Mouse (Mus musculus): ENCODE results near the gene Ppp1r16b.

The Ppp1r16b gene

DNA sequence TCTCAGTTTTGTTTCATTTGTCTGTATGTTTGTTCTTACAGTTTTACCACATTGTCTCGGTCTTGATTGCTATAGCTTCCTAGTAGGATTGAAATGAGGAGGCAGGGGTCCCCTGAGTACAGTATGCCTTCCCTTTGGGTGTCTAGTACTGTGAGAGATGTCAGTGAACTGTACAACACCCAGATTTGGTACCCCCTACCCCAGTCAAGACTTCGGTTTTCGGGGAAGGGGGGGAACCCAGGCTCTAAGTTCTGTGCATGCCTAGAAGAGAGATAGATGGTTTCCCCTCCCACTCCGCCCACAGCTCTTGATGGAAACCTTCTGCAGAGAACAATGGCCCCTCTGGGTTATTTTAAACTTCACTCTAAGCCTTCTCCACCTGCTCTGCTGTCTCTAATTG, at the start of gene Ppp1r16b:
Gene Ppp1r16b, plus strand, starts transcription at position 301 of the 400 bp plus-strand sequence.
- no peak for DNase-seq

- no peak for DNase-seq
Measured at GRCm38 (mm10) chr2:158615702-158616101, 49.5 kb upstream of the Ppp1r16b start.

DNA sequence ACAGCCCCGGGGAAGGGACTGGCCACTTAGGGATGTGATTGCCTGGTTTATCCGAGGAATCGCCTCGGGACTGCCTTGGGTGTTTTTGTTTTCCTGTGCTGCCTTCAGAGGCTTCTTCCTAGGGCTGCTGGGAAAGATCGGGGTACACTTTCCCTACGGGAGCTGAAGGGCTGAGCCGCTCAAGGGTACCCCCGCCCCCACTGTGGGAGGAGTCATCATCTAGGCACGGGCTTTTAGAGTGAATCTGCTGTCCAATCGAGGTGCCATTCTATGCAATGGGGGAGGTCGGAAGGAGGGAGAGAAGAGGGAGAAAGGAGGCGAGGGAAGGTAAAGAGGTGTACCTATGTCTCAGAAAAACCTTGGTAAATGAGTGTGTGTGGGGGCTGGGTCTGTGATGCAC, 48.9 kb upstream of the Ppp1r16b start:
- no peak for DNase-seq

- DNase-seq, result no peak
Measured at GRCm38 (mm10) chr2:158616790-158617189, 48.4 kb upstream of the Ppp1r16b start.

DNA sequence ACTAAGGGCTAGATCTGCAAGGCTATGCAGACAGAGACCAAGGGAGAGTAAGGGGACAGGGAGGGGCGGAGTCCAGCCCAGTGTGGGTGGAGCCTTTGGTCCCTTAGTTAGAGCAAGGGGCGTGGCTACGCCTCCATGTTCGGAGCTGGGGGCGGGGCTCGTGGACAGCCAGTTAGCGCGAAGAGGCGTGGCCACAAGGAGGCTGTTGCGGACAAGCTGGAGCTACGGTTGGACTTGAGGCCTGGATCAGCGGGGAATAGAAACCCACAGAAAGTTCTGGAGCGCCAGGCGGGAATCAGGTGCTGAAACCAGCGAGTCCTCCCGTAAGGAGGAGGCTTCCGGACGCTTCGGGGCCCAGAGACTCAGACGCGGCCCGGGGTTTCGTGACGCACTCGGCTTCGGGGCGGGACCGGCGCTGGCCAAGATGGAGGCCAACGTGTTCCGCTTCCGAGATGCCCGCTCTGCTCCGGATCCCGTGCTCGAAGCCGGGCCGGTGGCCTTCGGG, 40.4 kb upstream of the Ppp1r16b start, which contains the start of gene Actr5:
Gene Actr5, plus strand, starts transcription at position 171 of the 505 bp plus-strand sequence.
- peak; percentile 97 for DNase-seq

DNA sequence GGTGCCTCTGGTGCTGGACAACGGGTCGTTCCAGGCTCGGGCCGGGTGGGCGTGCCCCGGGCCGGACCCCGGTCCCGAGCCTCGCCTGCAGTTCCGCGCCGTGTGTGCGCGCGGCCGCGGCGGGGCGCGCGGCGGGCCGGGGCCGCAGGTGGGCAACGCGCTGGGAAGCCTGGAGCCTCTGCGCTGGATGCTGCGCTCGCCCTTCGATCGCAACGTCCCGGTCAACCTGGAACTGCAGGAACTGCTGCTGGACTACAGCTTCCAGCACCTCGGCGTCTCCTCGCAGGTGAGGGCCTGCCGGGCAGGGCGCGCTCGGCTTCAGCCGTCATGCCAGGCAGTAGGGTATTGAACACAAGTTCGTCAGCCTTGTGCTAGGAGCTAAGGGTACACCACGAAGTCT, 40.0 kb upstream of the Ppp1r16b start:
- peak; percentile 26 for DNase-seq

DNA sequence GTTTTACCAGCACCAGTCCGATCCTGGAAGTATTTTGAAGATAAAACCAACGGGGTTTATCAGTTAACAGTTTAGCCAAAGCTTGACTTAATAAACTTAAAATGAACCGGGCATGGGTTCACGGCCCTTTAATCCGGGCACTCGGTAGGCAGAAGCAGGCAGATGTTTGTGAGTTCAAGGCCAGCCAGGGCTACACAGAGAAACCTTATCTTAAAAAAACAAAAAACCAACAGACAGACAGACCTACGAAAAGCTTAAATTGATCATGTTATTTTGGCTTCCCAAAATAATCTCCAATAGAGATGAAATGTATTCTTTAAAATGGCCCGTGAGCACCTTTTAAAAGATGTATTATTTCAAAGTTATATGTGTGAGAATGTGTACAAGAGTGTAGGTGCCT, 39.5 kb upstream of the Ppp1r16b start:
- DNase-seq, result no peak

GRCm38 (mm10) chr2:158628858-158629257, 36.3 kb upstream of the Ppp1r16b start:
- DNase-seq, result no peak

- peak; percentile 41 for DNase-seq
Measured at GRCm38 (mm10) chr2:158629414-158629813, 35.8 kb upstream of the Ppp1r16b start.

DNA sequence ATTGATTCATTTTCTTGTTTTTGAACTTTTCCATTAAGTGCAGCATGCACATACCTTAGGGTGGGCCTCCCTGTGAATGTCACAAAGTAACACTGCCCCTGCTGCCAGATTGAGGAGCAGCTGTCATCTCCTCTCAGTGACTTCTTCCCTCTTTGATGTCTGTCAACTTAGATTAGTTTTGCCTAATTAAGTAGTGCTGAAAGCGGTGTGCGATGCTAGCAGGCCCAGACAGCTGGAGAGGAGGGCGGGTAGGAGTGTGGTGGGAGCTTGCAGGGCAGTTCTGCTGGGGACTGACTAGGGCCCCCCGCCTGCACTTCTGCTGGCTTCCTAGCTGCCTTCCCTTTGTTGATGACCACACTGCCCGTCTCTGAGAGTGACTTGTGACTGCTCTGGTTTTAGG, 33.3 kb upstream of the Ppp1r16b start:
- DNase-seq, result no peak

- peak; percentile 68 for DNase-seq
Measured at GRCm38 (mm10) chr2:158641869-158642268, 23.3 kb upstream of the Ppp1r16b start.

DNA sequence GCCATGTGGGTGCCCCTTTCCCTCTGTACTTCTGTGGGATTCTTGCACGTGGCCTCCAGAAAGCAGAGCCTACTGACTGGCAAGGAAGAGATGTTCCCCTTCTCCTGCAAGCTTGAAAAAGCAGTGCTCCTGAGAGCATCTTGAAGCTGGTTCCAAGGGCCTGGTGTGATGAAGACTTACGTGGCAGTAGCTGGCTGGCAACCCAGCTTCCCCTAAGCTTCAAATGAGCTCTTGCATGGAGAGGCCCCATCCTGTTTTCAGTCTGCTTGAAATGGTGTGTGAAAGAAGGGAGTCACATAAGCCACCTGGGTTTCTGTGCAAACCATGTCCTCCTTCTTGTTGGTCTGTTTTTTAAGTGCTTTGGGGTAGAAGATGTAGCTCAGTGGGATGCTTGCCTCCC, 22.6 kb upstream of the Ppp1r16b start:
- no peak for DNase-seq

- DNase-seq, result no peak
Measured at GRCm38 (mm10) chr2:158643791-158644190, 21.4 kb upstream of the Ppp1r16b start.

- no peak for DNase-seq
Measured at GRCm38 (mm10) chr2:158651159-158651908, 13.9 kb upstream of the Ppp1r16b start.

DNA sequence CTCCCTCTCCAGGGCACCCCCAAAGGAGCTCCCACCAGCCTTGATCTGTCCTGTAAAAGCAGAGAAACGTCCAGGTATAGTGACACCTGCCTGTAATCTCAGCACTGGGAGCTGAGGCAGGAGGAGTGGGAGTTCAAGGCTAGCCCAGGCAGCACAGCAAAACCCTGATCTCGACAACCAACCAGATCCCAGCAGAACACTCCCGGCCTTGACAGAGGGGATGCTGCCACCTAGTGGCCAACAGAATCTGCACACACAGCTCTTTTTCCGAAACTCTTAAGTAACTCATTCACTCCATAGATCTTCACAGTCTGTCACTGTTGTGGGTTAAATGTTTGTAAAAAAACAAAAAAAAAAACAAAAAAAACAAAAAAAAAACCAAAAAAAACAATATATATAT, 12.2 kb upstream of the Ppp1r16b start:
- DNase-seq, result peak; percentile 84

GRCm38 (mm10) chr2:158654717-158655116, 10.5 kb upstream of the Ppp1r16b start:
- DNase-seq, result peak; percentile 91

- no peak for DNase-seq
Measured at GRCm38 (mm10) chr2:158655806-158656205, 9.4 kb upstream of the Ppp1r16b start.

GRCm38 (mm10) chr2:158658822-158659221, 6.4 kb upstream of the Ppp1r16b start:
- DNase-seq, result peak; percentile 89

DNA sequence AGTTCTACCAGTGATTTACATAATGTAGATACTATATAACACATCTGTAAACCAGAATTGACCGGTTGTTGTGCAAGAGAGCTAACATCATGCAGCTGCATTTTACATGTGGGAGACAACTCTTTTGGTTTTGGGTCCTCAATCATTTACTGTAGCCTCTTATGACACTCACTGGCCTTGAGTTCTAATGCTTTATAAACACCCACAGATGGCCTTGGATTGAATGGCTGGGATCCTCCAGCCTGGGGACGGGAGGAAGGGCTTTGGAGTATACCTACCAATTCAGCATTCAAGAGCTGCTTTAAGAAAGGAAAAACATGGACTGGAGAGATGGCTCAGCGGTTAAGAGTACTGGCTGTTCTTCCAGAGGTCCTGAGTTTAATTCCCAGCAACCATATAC, 5.9 kb upstream of the Ppp1r16b start:
- DNase-seq, result no peak

- DNase-seq, result no peak
Measured at GRCm38 (mm10) chr2:158666071-158666800, 1.0 kb downstream of the Ppp1r16b start.

DNA sequence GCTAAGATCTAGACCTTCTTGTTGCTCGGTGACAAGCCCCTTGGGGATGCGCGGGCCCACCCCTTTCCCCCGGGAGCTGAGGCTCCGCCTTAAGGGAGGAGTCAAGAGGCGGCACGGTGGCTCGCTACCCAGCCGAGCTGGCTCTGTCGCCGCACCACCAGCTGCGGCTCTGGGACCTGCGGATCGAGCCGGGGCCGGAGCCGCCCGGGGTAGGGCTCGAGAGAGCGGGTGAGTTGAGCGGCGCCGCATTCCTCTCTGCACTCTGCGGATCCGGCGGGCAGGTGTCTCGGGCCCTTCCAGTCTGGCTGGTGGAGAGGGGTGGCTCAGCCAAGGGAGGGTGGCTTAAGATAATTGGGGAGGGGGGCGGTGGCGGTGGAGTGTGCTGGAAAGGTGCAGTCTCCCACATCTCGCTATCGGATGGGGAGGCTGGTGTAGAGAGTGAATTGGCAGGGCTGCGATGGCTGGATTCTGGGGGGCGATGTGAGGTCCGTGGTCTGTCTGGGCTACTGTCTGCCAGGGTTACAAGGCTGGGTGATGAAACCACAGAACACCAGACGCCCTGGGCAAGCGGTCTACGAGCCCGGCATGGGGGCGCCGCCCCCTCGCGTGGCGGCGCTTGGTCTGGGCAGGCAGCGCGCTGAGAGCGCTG, 1.9 kb downstream of the Ppp1r16b start:
- peak; percentile 71 for DNase-seq

DNA sequence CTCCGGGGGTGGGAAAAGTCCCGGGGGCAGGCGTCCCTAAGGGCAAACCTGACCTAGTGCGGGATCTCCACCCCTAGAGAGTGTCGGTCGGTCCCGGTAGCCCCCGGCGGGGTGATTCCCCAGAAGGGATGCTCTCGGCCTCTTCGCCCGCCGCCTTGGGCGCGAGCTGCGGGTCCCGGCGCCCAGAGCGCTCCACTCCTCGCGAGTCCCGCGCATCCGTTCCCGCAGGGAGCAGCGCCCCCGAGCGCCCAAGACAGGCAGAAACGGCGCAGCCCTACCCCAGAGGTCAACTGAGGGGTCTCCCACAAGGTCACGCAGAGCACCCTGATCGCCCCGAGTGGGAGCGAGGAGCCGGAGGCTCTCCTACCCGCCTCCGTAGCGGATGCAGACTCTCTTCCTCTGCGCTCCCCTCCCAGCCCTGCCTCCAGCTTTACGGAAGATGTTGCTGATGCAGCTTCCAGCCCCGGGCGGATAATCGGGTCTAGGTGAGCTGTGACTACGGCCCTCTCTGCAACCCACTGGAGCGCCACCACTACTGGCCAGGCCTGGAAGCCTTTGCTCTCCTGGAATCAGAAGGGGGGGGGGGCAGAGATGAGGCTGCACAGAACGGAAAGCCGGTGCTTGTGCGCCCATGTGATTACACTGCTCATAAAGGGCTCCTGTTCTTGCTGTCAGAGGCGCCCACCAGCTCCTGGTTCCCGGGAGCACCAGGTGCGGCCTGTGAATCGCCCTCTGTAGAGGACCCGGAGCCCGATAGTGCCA, 2.7 kb downstream of the Ppp1r16b start:
- DNase-seq, result peak; percentile 45

Data from kidney, adult 9 months (tissue).